Mouse (Mus musculus) kidney, adult 9 months (tissue): ENCODE measurements at regions not wholly inside any gene's neighbourhood (a gene's known extent, or its start where the extent isn't known, plus 50 kb on each side); places are given as distances from the start of the nearest gene placed in this dataset.

Experiments used
- DNase-seq: peaks from one replicate; pipeline ENCODE4 v3.0.0; 2022

- peak; percentile 91 for DNase-seq
These were observed 53.0 kb upstream of the Shb start for GRCm38 (mm10) chr4:45585188-45585820.

GRCm38 (mm10) chr4:45583966-45584365 is 51.7 kb upstream of the Shb start:
- peak; percentile 45 for DNase-seq

GRCm38 (mm10) chr4:45582496-45582895 is 50.2 kb upstream of the Shb start:
- DNase-seq: no peak
